Mouse (Mus musculus) olfactory bulb, adult 2 months (tissue): ENCODE results near the gene Asb7. TPM values are rescaled to one million over a fixed set of nuclear protein-coding genes. Genes with fewer than 3 reads are reported as not detected.
A peak's percentile ranks its signal among the peaks of the same experiment; 100 is the strongest.

Experiments
- H3K27ac ChIP-seq: fragments of 200-500 bp; 2 replicates; pipeline ENCODE4 v1.5.1; 2012; ENCODE audit warnings: low read depth, low read length; ENCODE audit not compliant: insufficient read depth
- H3K4me1 ChIP-seq: fragments of 200-500 bp; 2 replicates; pipeline ENCODE4 v1.6.1; 2012; ENCODE audit warnings: low read length; ENCODE audit not compliant: control insufficient read depth, insufficient read depth
- H3K4me3 ChIP-seq: fragments of 200-500 bp; 2 replicates; pipeline ENCODE4 v1.5.1; 2012; ENCODE audit warnings: mild to moderate bottlenecking, low read depth, low read length, moderate library complexity; ENCODE audit not compliant: insufficient read depth
- CTCF ChIP-seq: fragments of 200-500 bp; IDR thresholded peaks from 2 replicates; pipeline ENCODE4 v1.5.1; 2012; ENCODE audit warnings: low read depth, mild to moderate bottlenecking, low read length, moderate library complexity; ENCODE audit not compliant: insufficient read depth
- POLR2A ChIP-seq: fragments of 200-500 bp; IDR thresholded peaks from 2 replicates; pipeline ENCODE4 v1.6.1; 2012; ENCODE audit warnings: mild to moderate bottlenecking, low read depth, low read length, moderate library complexity; ENCODE audit not compliant: insufficient read depth
- WGBS: fragments of 180-500 bp; shearing (Covaris S2); methylation state at CpG from one replicate; pipeline ENCODE4 v1.1.7; 2018; 5-methylcytosine and 5-hydroxymethylcytosine counted together
- polyA plus RNA-seq: library from polyadenylated mRNA; stranded (reverse); fragments of >200 nt; gene quantifications from 2 replicates; pipeline ENCODE4 v1.2.4, GENCODE M21; 2012; ENCODE audit warnings: low replicate concordance; ENCODE audit not compliant: missing spikeins, insufficient read depth, insufficient read length

Gene Asb7
- polyA plus RNA-seq, result not detected in 2 replicates

DNA sequence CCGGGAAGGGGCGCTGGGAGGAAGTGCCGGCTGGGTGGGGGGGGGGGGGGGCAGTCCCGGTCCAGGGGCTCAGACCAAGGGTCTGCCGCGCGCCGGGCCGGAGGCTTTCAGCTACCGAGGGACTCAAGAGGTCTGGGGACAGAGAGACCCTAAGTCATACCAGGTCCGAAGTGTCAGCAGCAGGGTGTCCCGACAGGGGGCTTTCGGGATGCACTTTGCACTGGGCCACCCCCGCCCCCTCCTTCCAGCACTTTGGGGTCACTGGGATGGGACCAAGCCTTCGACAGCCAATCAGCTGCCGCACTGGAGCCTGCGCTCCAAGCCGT is at the start of gene Asb7:
Asb7 (minus strand) TSS at position 303 of the 326 bp plus-strand sequence.
- Histone ChIP-seq H3K4me3 (peak within 1 kb of the TSS; percentile 96), H3K4me1 (peaks cover 3% of the 10 kb centered on the region), H3K27ac (peak within 1 kb of the TSS; percentile 88)
- no peak for TF ChIP-seq CTCF
- TF ChIP-seq POLR2A, result no peak
- under 1% methylated on average over 18 of the region's 18 CpGs for WGBS

DNA sequence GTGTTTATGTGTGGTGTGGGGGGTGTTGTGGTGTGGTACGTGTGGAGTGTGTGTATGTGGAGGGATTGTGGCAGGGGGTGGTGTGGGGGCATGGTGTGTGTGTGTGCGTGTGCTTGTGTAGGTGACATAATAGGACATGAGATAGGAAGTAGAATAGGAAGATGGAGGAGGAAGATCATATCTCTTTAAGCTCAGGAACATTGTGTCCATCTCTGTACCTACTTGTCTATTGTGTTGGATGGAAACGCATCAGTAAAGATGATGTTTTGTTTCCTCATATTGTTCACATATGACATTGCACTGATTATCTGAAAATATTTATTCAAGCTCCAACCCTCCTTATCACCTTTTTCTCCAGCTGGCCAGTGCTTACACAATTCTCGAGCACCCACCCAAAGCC is 48.0 kb upstream of the Asb7 start:
- no peak for TF ChIP-seq POLR2A
- no peak for TF ChIP-seq CTCF
- peaks cover 2% of the 10 kb centered on the region for H3K4me1 ChIP-seq
- H3K27ac ChIP-seq, result no peak overlapping the region
- H3K4me3 ChIP-seq, result no peak overlapping the region
- WGBS, result 96% methylated on average over 4 of the region's 4 CpGs

DNA sequence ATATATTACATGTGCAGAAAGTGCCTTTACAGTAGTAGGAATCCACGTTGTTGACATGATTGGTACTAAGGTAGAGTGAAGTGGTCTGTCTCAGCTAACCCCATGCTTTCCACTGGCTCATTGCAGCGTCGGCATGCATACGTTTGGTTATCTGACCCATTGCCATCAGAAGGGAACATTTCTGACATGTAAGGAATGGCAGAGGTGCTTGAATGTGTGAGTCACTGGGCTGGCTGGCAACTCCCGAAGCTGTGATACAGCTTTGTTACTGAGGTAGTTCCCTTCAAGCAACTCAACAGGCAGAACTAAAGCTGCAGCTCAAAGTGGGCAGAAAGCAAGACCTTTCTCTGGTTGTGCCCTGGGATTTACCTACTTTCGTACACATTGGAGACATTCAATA is 45.6 kb upstream of the Asb7 start:
- 96% methylated on average over 6 of the region's 6 CpGs for WGBS
- no peak overlapping the region for H3K27ac ChIP-seq
- TF ChIP-seq POLR2A, result no peak
- TF ChIP-seq CTCF, result no peak
- peaks cover 2% of the 10 kb centered on the region; the same call in 1 of the 2 replicates for H3K4me1 ChIP-seq
- no peak overlapping the region for H3K4me3 ChIP-seq

DNA sequence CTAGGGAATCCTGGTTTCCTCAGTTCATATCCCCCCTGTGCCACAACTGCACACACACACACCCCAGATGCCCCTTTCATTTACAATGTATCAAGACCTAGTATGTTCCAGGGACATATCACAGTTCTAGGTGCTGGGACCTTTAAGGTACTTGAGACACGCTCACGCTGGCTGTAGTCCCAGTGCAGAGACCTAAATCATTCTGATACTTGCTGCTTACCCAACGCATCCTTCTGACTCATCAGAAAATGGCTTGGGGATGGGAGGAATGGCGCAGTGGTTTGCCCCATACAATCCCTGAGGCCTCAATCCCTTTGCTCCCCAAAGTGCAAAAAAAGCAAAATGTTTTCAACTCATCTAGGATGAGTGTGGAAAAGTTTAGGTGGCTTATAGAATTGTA is 45.1 kb upstream of the Asb7 start:
- Histone ChIP-seq H3K27ac (no peak overlapping the region), H3K4me3 (no peak overlapping the region), H3K4me1 (peaks cover 2% of the 10 kb centered on the region; the same call in 1 of the 2 replicates)
- 95% methylated on average over 4 of the region's 4 CpGs for WGBS
- TF ChIP-seq POLR2A, result no peak
- no peak for TF ChIP-seq CTCF

DNA sequence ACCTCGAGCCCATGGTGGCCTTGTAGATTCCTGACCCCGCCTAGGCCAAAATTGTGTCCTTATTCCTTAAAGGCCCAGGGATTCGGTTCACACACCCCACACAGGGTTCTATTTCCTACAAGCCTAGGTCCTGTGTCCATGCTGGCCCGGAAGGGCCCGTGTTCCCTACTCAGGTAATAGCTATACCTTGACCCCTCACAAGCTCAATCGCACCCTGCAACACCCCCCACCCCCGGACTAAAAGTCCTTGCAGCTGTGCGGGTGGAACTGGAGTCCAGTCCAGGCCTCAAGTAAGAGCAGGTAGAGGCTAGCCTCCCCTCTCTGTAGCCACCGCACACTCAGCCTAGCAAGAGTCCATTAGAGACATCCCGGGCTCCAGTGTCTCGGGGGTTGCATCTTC is 44.5 kb upstream of the Asb7 start:
- Histone ChIP-seq H3K27ac (no peak overlapping the region), H3K4me3 (no peak overlapping the region), H3K4me1 (peaks cover 2% of the 10 kb centered on the region; the same call in 1 of the 2 replicates)
- no peak for TF ChIP-seq CTCF
- no peak for TF ChIP-seq POLR2A
- 94% methylated on average over 11 of the region's 11 CpGs for WGBS

DNA sequence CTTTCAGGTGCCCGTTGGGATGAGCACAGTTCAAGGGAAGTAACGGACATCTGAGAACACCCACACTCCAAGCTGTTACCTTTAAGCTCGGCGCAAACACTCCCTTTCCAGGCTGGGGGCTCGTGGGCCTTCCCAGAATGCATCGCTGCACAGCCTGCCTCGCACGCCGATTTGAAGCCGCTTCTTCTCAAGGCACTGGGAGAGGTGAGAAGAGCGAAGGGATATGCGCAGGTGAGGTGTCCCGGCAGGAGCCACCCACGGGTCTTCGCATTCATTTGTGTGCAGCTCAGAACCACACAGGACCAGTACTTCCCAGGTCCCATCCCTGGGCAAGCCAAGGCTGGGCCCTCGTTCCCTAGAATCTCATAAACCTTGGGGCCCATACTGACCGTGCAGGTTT is 44.0 kb upstream of the Asb7 start:
- 97% methylated on average over 17 of the region's 17 CpGs for WGBS
- no peak overlapping the region for H3K4me3 ChIP-seq
- no peak overlapping the region for H3K27ac ChIP-seq
- peaks cover 2% of the 10 kb centered on the region; the same call in 1 of the 2 replicates for H3K4me1 ChIP-seq
- TF ChIP-seq CTCF (no peak), POLR2A (no peak)

DNA sequence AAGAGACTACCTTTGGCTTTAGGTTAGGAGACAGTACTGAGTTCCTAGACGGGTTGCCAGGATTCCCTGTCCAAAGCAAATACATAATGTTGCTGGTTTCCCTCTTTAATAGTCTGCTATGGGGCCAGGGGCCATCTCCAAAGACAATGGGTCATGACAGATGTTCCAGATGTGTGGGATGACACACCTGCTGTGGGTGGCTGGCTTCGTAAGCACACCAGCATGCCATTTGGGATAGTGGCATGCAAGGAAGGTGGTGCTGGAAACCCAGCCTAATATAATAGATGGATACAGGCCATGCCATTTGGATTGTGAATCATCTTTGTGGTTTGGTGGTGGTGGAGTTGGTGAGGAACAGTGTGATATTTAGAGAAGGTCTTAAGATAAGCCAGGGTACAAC is 39.8 kb upstream of the Asb7 start:
- TF ChIP-seq POLR2A, result no peak
- no peak for TF ChIP-seq CTCF
- Histone ChIP-seq H3K4me3 (no peak overlapping the region), H3K27ac (no peak overlapping the region), H3K4me1 (no peaks in the 10 kb centered on the region)
- WGBS, result 87% methylated on average over 2 of the region's 2 CpGs

DNA sequence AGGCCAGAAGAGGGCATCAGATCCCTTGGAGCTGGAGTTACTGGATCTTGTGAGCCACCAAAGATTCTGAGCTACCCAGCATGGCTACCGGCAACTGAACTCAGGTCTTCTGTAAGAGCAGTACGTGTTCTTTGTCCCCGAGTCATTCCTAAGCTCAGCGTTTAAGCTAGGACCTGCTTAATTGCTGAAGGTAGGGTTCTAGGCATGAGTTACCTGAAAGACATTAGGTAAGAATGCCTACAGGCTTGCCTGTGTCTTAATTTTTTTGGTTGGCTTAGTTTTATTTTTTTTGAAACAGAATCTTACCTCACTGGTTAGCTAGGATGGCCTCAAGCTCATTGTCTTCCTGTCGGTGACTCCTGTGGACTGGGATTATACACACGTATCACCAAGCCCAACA is 38.7 kb upstream of the Asb7 start:
- H3K4me3 ChIP-seq, result no peak overlapping the region
- no peak overlapping the region for H3K27ac ChIP-seq
- WGBS, result 97% methylated on average over 6 of the region's 6 CpGs
- no peak for TF ChIP-seq CTCF
- no peaks in the 10 kb centered on the region for H3K4me1 ChIP-seq

DNA sequence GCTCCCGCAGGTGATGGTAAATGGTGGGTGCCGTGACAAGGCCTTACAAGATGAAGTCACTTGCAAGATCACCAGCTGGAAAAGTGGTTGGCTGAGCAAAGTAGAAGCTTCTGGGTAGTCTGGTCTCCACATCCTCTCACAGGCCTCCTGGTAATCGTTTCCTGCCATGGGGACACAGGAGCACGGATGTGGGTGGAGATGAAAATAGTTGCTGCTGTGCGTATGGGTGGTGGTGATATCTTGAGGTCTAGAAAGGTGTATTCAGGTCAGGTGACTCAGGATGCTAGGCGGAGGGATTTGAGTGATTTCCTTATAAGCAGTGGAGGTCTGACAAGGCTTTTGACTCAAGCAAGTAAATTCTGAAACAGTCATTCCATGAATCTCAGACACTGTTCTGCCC is 35.6 kb upstream of the Asb7 start:
- no peak overlapping the region for H3K4me3 ChIP-seq
- 87% methylated on average over 6 of the region's 6 CpGs for WGBS
- H3K4me1 ChIP-seq, result no peaks in the 10 kb centered on the region
- no peak overlapping the region for H3K27ac ChIP-seq
- no peak for TF ChIP-seq CTCF
- TF ChIP-seq POLR2A, result no peak

DNA sequence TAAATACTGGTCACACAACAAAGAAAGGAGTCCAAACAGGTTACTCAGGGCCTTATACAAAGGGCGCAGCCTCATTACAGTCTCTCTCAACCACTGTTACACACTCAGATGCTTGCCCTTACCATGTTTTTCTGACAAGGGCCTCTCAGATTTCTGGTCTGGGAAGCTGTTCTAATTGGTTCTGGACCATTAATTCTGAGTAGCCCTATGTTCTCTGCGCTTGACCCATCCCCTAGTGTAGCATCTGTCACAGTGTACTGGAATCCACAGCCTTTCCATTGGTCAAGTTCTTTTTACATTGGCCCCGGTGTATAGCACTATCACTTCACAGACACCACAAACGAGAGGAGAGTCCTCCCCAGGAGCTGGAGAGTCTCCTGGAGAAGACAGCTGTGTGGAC is 35.1 kb upstream of the Asb7 start:
- H3K4me3 ChIP-seq, result no peak overlapping the region
- WGBS, result 83% methylated on average over 4 of the region's 4 CpGs
- H3K27ac ChIP-seq, result no peak overlapping the region
- no peaks in the 10 kb centered on the region for H3K4me1 ChIP-seq
- TF ChIP-seq POLR2A (no peak), CTCF (no peak)
